9 mouse cellular contexts compared by ENCODE assay signal in the genomic region with DNA sequence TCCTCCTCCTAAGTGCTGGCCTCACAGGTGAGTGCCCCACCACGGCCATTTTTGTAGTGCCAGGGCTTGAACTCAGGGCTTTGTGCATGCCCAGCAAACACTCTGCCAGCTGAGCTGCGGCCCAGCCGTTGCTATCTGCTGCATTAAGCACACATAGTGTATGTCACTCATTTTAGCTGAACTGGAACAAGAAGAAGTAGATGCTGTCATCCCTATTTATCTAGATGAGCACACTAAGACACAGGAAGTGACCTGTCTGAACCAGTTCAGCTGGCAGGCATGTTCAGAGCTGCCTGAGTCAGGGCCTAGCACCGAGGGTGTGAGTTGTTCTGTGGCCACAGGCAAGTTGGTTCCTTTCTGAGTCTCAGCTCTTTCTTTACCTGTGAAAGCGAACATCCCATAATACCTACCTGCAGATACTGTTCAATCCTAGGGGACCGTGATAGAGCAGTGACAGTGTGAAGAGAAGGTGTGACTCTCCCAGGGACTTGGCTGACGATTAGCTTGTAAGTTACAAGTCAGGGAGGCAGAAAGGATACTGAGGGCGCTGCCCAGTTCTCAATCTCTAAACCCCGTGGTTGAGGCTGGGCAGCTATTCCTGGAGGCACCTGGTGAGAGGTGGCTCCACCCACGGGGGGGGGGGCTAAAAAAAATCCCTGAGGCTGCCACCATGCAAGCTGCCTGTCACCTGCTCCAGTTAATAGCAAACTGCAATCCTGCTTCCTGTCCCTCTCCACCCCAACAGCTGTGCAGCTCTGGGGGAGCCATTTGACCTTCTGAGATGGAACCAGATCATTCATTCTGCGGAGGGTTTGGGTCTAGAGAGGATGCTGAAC. TPM values are rescaled to one million over a fixed set of nuclear protein-coding genes. Genes with fewer than 3 reads are reported as not detected.
DNase-seq lines count a peak whose midpoint lies in the region; ATAC-seq lines count a peak whose summit lies in the region.
"Had no signal": no experiment of that assay in that cellular context is flagged by ENCODE, and none has a peak within 500 bp of the region (broad histone marks: within the 10 kb centered on the region; RNA-seq: fewer than 3 reads in every experiment).

No protein-coding gene starts in this region.

- no peak overlapping the region for H3K4me3 ChIP-seq in neural tube, embryonic 13.5 days
- no peak overlapping the region for H3K4me3 ChIP-seq in limb, embryonic 10.5 days
- H3K4me3 ChIP-seq: liver, embryonic 13.5 days had no signal

- H3K4me2 ChIP-seq in neural tube, embryonic 13.5 days, result no peak overlapping the region
- H3K4me2 ChIP-seq: liver, embryonic 13.5 days had no signal

- WGBS in neural tube, embryonic 13.5 days, result 62% methylated on average over 11 of the region's 11 CpGs
- 57% methylated on average over 11 of the region's 11 CpGs for WGBS in limb, embryonic 10.5 days

- no peak overlapping the region for H3K27ac ChIP-seq in neural tube, embryonic 13.5 days (replicated peaks)
- H3K27ac ChIP-seq in limb, embryonic 10.5 days, result peak overlapping the region; percentile 57
- H3K27ac ChIP-seq: liver, embryonic 13.5 days had no signal

- H3K9me3 ChIP-seq in neural tube, embryonic 13.5 days, result no peaks in the 10 kb centered on the region
- H3K9me3 ChIP-seq in limb, embryonic 10.5 days (replicated peaks), result no peaks in the 10 kb centered on the region
- H3K9me3 ChIP-seq: liver, embryonic 13.5 days had no signal

- no peaks in the 10 kb centered on the region for H3K36me3 ChIP-seq in neural tube, embryonic 13.5 days
- no peaks in the 10 kb centered on the region for H3K36me3 ChIP-seq in limb, embryonic 10.5 days
- H3K36me3 ChIP-seq: liver, embryonic 13.5 days had no signal

- peaks cover 9% of the 10 kb centered on the region for H3K4me1 ChIP-seq in neural tube, embryonic 13.5 days (replicated peaks)
- peaks cover 30% of the 10 kb centered on the region for H3K4me1 ChIP-seq in limb, embryonic 10.5 days

- no peak for ATAC-seq in neural tube, embryonic 13.5 days (ENCODE audit: low read depth)

- 0 out of 2 replicates have a peak overlapping the region, but pooled peaks have one; percentile 2 for H3K9ac ChIP-seq in neural tube, embryonic 13.5 days
- H3K9ac ChIP-seq: liver, embryonic 13.5 days had no signal

- DNase-seq in neural tube, embryonic 10.5 days (ENCODE audit: extremely low spot score, low spot score), result no peak
- peak; percentile 50 for DNase-seq in gonadal fat pad, adult 2 months (ENCODE audit: low read depth)
- DNase-seq in limb, embryonic 10.5 days (ENCODE audit: low spot score), result no peak
- peak; percentile 58 to 65 for DNase-seq in thymus, postnatal 36 days
- DNase-seq in cerebellum, postnatal 10 days, result no peak
- no peak for DNase-seq in frontal cortex, postnatal 14 days (ENCODE audit: low spot score in 2 of 2)
- DNase-seq in layer of hippocampus, adult 9-10 months (ENCODE audit: low spot score), result no peak
- DNase-seq: liver, embryonic 13.5 days had no signal

- no peaks in the 10 kb centered on the region for H3K27me3 ChIP-seq in neural tube, embryonic 13.5 days
- no peaks in the 10 kb centered on the region for H3K27me3 ChIP-seq in limb, embryonic 10.5 days (ENCODE audit: low read depth, poor library complexity, severe bottlenecking)

RNA-seq across cellular contexts. Expression of gene Rpl11, which starts 36.7 kb away (rescaled TPM):
- polyA plus RNA-seq in neural tube, embryonic 13.5 days (2015; fragmentation: Nextera tagmentation; extraction: Ambion mirVana), result 265 and 313 TPM in 2 replicates
- 410 and 531 TPM in 2 replicates for polyA plus RNA-seq in gonadal fat pad, adult 2 months (2012; rRNA removed)
- polyA plus RNA-seq in limb, embryonic 10.5 days (2016; fragmentation: Nextera tagmentation; extraction: Ambion mirVana), result 510 and 589 TPM in 2 replicates

RNA-seq across cellular contexts. Expression of gene Id3, which starts 53.3 kb away (rescaled TPM):
- polyA plus RNA-seq in neural tube, embryonic 13.5 days (2015; fragmentation: Nextera tagmentation; extraction: Ambion mirVana), result 235 and 273 TPM in 2 replicates
- polyA plus RNA-seq in gonadal fat pad, adult 2 months (2012; rRNA removed), result 113 and 205 TPM in 2 replicates
- polyA plus RNA-seq in limb, embryonic 10.5 days (2016; fragmentation: Nextera tagmentation; extraction: Ambion mirVana), result 375 and 475 TPM in 2 replicates

Comparison
In these comparisons a context has a peak if more than half of its experiments do, and no peak if none do; other contexts are left out.
1. DNase-seq: peak in gonadal fat pad, adult 2 months (single experiment) and thymus, postnatal 36 days (2 of 2); none in neural tube, embryonic 10.5 days (single experiment), limb, embryonic 10.5 days (single experiment), cerebellum, postnatal 10 days (0 of 2), frontal cortex, postnatal 14 days (0 of 2) and layer of hippocampus, adult 9-10 months (single experiment).